Mouse (Mus musculus): ENCODE data around the gene Commd1. TPM values are rescaled to one million over a fixed set of nuclear protein-coding genes. Genes with fewer than 3 reads are reported as not detected.

The Commd1 gene
- total RNA-seq, 2 experiments from 2014 or later, result 74.4 to 95.3 TPM

GRCm38 (mm10) chr11:22991218-22991835 lies 9.1 kb upstream of the Commd1 start:
- 0 out of 2 replicates have a peak, but pooled peaks have one; percentile 3 for ATAC-seq (replicated peaks; ENCODE audit: low FRiP score, low TSS enrichment, poor library complexity, severe bottlenecking)

GRCm38 (mm10) chr11:22990393-22991126 lies 8.4 kb upstream of the Commd1 start, which contains the start of gene Cct4:
TSS of gene Cct4 (plus strand) at chr11:22990519.
- ATAC-seq (replicated peaks; ENCODE audit: low FRiP score, low TSS enrichment, poor library complexity, severe bottlenecking), result peak; percentile 91

GRCm38 (mm10) chr11:22989786-22990185 lies 7.6 kb upstream of the Commd1 start:
- ATAC-seq (replicated peaks; ENCODE audit: low FRiP score, low TSS enrichment, poor library complexity, severe bottlenecking), result no peak

GRCm38 (mm10) chr11:22987357-22987756 lies 5.2 kb upstream of the Commd1 start:
- ATAC-seq (replicated peaks; ENCODE audit: low FRiP score, low TSS enrichment, poor library complexity, severe bottlenecking), result no peak

- no peak for ATAC-seq (replicated peaks; ENCODE audit: low FRiP score, low TSS enrichment, poor library complexity, severe bottlenecking)
These were observed 3.3 kb upstream of the Commd1 start for GRCm38 (mm10) chr11:22985510-22985909.

- ATAC-seq (replicated peaks; ENCODE audit: low FRiP score, low TSS enrichment, poor library complexity, severe bottlenecking), result no peak
These were observed 664 bp upstream of the Commd1 start for GRCm38 (mm10) chr11:22982846-22983245.

GRCm38 (mm10) chr11:22981543-22981950 lies 635 bp downstream of the Commd1 start:
- peak; percentile 38 for ATAC-seq (replicated peaks; ENCODE audit: low FRiP score, low TSS enrichment, poor library complexity, severe bottlenecking)

- no peak for ATAC-seq (replicated peaks; ENCODE audit: low FRiP score, low TSS enrichment, poor library complexity, severe bottlenecking)
These were observed 1.1 kb downstream of the Commd1 start for GRCm38 (mm10) chr11:22981041-22981440.

GRCm38 (mm10) chr11:22979221-22979620 lies 3.0 kb downstream of the Commd1 start:
- no peak for ATAC-seq (replicated peaks; ENCODE audit: low FRiP score, low TSS enrichment, poor library complexity, severe bottlenecking)

GRCm38 (mm10) chr11:22978711-22979110 lies 3.5 kb downstream of the Commd1 start:
- ATAC-seq (replicated peaks; ENCODE audit: low FRiP score, low TSS enrichment, poor library complexity, severe bottlenecking), result no peak

GRCm38 (mm10) chr11:22978215-22978614 lies 4.0 kb downstream of the Commd1 start:
- no peak for ATAC-seq (replicated peaks; ENCODE audit: low FRiP score, low TSS enrichment, poor library complexity, severe bottlenecking)

- no peak for ATAC-seq (replicated peaks; ENCODE audit: low FRiP score, low TSS enrichment, poor library complexity, severe bottlenecking)
These were observed 8.6 kb downstream of the Commd1 start for GRCm38 (mm10) chr11:22973599-22973998.

GRCm38 (mm10) chr11:22972746-22973526 lies 9.2 kb downstream of the Commd1 start:
- peak; percentile 48 for ATAC-seq (replicated peaks; ENCODE audit: low FRiP score, low TSS enrichment, poor library complexity, severe bottlenecking)

- peak; percentile 79 for ATAC-seq (replicated peaks; ENCODE audit: low FRiP score, low TSS enrichment, poor library complexity, severe bottlenecking)
These were observed 10.1 kb downstream of the Commd1 start, which contains the start of gene Zrsr1 for GRCm38 (mm10) chr11:22971835-22972709. TSS of gene Zrsr1 (plus strand) at chr11:22972005.

GRCm38 (mm10) chr11:22970546-22970945 lies 11.6 kb downstream of the Commd1 start:
- no peak for ATAC-seq (replicated peaks; ENCODE audit: low FRiP score, low TSS enrichment, poor library complexity, severe bottlenecking)

- no peak for ATAC-seq (replicated peaks; ENCODE audit: low FRiP score, low TSS enrichment, poor library complexity, severe bottlenecking)
These were observed 12.7 kb downstream of the Commd1 start for GRCm38 (mm10) chr11:22969486-22969885.

- ATAC-seq (replicated peaks; ENCODE audit: low FRiP score, low TSS enrichment, poor library complexity, severe bottlenecking), result no peak
These were observed 16.7 kb downstream of the Commd1 start for GRCm38 (mm10) chr11:22965503-22965902.

GRCm38 (mm10) chr11:22964401-22964800 lies 17.8 kb downstream of the Commd1 start:
- no peak for ATAC-seq (replicated peaks; ENCODE audit: low FRiP score, low TSS enrichment, poor library complexity, severe bottlenecking)

GRCm38 (mm10) chr11:22962101-22962500 lies 20.1 kb downstream of the Commd1 start:
- ATAC-seq (replicated peaks; ENCODE audit: low FRiP score, low TSS enrichment, poor library complexity, severe bottlenecking), result no peak
